Mouse (Mus musculus) heart, adult 11 months (tissue): ENCODE data around the gene Nup160.

Source experiments
- DNase-seq: peaks from one replicate; pipeline ENCODE4 v3.0.0; 2022

Nup160 gene

DNA sequence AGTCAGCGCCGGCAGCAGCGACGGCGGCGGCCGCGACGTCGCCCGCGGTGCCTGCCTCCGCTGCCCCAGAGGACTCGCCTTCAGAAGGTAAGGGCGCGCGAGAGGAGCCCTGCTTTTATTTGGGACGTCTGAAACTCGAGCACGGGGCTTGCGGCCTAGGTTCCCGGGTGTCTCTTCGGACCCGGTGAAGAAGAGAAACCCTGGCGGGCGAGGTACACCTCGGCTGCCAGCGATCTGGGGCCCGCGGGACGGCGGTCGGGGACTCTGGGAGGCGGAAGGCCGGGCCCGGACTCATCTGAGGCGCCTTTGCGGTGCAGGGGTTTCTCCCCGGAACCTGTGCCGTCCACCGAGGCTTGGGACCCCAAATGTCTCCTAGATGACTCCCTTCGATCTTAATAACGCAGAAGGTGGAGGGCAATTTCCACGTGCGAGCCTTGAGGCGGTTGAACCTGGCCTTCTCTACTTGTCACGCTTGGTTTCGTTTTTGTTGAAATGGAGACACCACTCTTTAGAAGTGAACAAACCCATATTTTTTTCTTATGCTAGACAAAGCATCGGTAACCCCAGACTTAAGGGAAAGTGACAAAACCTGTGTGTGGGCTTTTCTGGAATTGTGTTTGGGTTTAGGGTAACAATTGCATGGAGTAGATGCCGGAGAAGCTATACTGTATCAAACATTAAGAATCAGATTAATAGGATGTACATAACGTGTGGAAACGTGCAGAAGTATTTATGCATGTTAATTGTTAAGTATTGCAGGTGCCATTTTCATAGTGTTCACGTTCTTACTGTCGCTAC lies 68.9 kb downstream of the Nup160 start:
- no peak for DNase-seq

DNA sequence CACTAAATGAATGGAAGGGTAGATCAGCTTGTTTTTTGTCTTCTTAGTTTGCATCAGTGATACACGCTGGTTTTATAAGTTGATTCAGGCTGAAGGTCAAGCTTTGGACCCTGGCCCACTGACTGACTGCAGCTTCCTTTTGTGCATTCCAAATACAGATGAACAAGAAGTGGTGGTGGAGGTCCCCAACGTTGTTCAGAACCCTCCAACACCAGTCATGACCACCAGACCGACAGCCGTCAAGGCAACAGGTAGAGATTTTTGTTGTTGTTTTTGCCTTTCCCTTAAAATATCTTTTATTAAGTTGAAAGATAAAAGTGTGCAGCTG lies 69.5 kb downstream of the Nup160 start:
- peak; percentile 86 for DNase-seq

DNA sequence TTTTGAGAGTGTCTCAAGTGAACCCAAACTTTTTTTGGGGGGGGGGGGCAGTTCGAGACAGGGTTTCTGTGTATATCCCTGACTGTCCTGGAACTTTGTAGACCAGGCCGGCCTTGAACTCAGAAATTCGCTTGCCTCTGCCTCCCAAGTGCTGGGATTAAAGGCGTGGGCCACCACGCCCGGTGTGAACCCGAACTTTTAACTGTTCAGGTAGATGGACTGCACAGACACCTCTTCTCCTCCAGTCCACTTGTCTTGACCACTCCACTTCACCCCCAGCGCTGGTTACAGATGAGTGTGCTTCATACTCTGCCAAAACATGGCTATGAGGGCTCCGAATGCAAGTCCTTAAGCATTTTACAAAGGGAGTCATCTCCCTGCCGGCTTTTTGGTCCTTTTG lies 70.1 kb downstream of the Nup160 start:
- peak; percentile 90 for DNase-seq

GRCm38 (mm10) chr2:90749676-90750459 lies 72.9 kb downstream of the Nup160 start:
- peak; percentile 89 for DNase-seq

DNA sequence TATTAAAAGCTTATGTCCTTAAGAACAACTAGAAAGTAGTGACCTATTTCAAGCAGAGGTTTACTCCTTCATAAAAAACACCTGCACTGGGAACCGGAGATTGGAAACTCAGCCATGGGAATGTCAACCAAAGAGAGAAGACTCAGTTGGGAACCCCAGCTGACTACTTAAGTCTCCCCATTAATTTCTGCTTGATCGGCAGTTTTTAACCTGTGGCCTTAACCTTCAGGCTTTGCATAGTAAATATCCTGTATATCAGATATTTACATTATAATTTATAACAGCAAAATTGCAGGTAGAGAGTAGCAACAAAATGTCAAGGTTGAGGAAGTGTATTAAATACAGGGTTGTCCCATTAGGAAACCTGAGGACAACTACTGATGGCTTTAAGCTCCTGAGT lies 76.5 kb downstream of the Nup160 start:
- DNase-seq: peak; percentile 10

DNA sequence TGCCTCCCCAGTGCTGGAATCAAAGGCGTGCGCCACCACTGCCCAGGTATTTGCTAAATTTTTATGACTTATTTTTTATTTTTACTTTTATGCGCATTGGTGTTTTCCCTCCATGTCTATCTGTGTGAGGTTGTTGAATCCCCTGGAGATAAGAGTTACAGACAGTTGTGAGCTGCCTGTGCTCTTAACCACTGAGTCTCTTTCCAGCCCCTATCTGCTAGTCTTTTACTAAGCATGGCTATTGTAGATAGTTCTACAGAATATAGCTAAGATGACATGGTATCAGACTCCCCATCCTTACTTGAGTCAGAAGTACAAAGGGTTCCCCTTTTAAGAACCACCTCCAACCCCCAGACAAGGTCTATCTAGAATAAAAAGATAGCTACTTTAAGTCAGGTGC lies 77.2 kb downstream of the Nup160 start:
- DNase-seq: peak; percentile 72

- DNase-seq: peak; percentile 44
These were observed 88.1 kb downstream of the Nup160 start for GRCm38 (mm10) chr2:90765123-90765522.

GRCm38 (mm10) chr2:90781323-90781722 lies 104.3 kb downstream of the Nup160 start:
- DNase-seq: peak; percentile 53

DNA sequence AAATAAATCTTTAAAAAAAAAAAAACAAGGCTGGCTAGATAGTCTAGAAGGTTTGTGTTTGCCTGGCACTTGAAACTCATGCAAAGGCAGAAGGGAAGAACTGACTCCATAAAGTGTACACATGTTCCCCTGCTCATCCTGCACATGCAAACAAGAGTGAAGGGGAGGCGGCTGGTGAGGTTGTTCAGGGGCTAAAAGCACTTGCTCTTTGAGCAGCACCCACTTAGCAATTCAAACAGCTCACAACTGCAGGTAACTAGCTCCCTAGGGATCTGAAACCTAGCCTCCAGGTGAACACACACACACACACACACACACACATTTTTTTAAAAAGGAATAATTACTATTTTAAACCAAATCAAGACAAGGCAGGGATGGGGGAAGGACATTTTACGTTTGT lies 104.9 kb downstream of the Nup160 start:
- DNase-seq: peak; percentile 61

- DNase-seq: peak; percentile 92
These were observed 105.4 kb downstream of the Nup160 start, which contains the start of gene Agbl2 for GRCm38 (mm10) chr2:90782458-90782857. Agbl2 (plus strand) TSS chr2:90782727.

DNA sequence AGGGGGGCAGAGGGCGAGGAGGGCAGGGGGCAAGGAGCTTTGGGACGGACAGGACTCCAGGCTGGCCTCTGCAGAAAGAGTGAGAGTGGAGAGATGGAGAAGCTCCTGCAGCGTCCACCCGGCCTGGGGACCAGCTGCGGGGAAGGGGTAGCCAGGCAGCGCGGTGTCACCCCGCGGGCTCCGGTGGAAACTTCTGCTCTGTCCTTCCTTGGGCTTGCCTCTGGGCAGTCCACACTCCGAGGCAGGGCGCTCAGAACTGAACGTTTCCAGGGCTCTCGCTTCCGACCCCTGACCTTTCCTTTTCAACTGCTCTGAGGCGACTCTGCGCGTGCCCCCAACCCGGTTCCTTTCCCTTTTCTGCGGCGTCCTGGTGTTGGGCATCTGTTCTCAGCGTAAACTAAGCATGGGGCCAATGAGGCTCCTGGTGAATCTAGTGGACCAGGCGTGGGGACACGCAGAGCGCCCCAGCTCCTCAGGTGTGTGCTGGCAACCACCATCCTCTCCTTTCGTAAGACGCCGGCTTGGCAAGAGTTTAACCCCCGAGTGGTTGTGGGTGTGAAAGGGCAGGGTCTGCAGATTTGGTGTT lies 106.0 kb downstream of the Nup160 start:
- peak; percentile 88 for DNase-seq
